9 mouse cellular contexts compared by ENCODE assay signal in genomic region chr3:146620555-146621249, GRCm38 (mm10). TPM values are rescaled to one million over a fixed set of nuclear protein-coding genes. Genes with fewer than 3 reads are reported as not detected.
DNase-seq lines count a peak whose midpoint lies in the region; ATAC-seq and TF ChIP-seq lines count a peak whose summit lies in the region.
"Had no signal": no experiment of that assay in that cellular context is flagged by ENCODE, and none has a peak within 500 bp of the region (broad histone marks: within the 10 kb centered on the region; RNA-seq: fewer than 3 reads in every experiment).

No protein-coding gene starts in this region.

- no peak for ATAC-seq in midbrain, embryonic 15.5 days (replicated peaks)
- ATAC-seq in midbrain, embryonic 16.5 days: no peak
- no peak for ATAC-seq in intestine, embryonic 16.5 days

- DNase-seq in cerebellum, adult 18-20 months: peak; percentile 82 to 85
- peak; percentile 16 to 23 for DNase-seq in heart, postnatal 14 days
- no peak for DNase-seq in ovary, postnatal 14 days (ENCODE audit: low spot score)
- DNase-seq in spleen, postnatal 10 days (ENCODE audit: low spot score in 2 of 2): no peak

- TF ChIP-seq CTCF in olfactory bulb, adult 2 months (IDR thresholded peaks at IDR 0.05; ENCODE audit: insufficient read depth, low read depth, low read length): no peak

- no peak overlapping the region for H3K4me3 ChIP-seq in midbrain, embryonic 15.5 days
- no peak overlapping the region for H3K4me3 ChIP-seq in midbrain, embryonic 16.5 days (ENCODE audit: low read depth, low read length)
- no peak overlapping the region for H3K4me3 ChIP-seq in olfactory bulb, adult 2 months (ENCODE audit: insufficient read depth, low read depth, low read length)
- no peak overlapping the region for H3K4me3 ChIP-seq in intestine, embryonic 16.5 days (ENCODE audit: low read length)
- H3K4me3 ChIP-seq: myocyte had no signal

- no peaks in the 10 kb centered on the region for H3K9me3 ChIP-seq in midbrain, embryonic 15.5 days
- H3K9me3 ChIP-seq in midbrain, embryonic 16.5 days (replicated peaks; ENCODE audit: control insufficient read depth, low read length, poor library complexity, severe bottlenecking): no peaks in the 10 kb centered on the region
- no peaks in the 10 kb centered on the region for H3K9me3 ChIP-seq in intestine, embryonic 16.5 days (ENCODE audit: control insufficient read depth, low read length)

- 84% methylated on average over 14 of the region's 14 CpGs for WGBS in midbrain, embryonic 15.5 days
- 85% methylated on average over 14 of the region's 14 CpGs for WGBS in midbrain, embryonic 16.5 days
- 40% methylated on average over 14 of the region's 14 CpGs for WGBS in olfactory bulb, adult 2 months
- 82% methylated on average over 14 of the region's 14 CpGs for WGBS in intestine, embryonic 16.5 days

- no peak for TF ChIP-seq POLR2A in olfactory bulb, adult 2 months (IDR thresholded peaks at IDR 0.05; ENCODE audit: insufficient read depth, low read depth, low read length)

- no peak overlapping the region for H3K4me2 ChIP-seq in midbrain, embryonic 15.5 days
- no peak overlapping the region for H3K4me2 ChIP-seq in midbrain, embryonic 16.5 days (ENCODE audit: low read length)
- H3K4me2 ChIP-seq in intestine, embryonic 16.5 days (ENCODE audit: low read depth, low read length): no peak overlapping the region

- 0 out of 2 replicates have a peak overlapping the region, but pooled peaks have one; percentile 15 for H3K27ac ChIP-seq in midbrain, embryonic 15.5 days
- no peak overlapping the region for H3K27ac ChIP-seq in midbrain, embryonic 16.5 days (ENCODE audit: low read length)
- H3K27ac ChIP-seq in olfactory bulb, adult 2 months (ENCODE audit: insufficient read depth, low read depth, low read length): peak overlapping the region; percentile 16; the same call in 1 of the 2 replicates
- H3K27ac ChIP-seq in intestine, embryonic 16.5 days (ENCODE audit: low read length): no peak overlapping the region

- H3K9ac ChIP-seq in midbrain, embryonic 15.5 days: no peak overlapping the region
- no peak overlapping the region for H3K9ac ChIP-seq in midbrain, embryonic 16.5 days (ENCODE audit: low read depth, low read length)
- no peak overlapping the region for H3K9ac ChIP-seq in intestine, embryonic 16.5 days (ENCODE audit: low read depth, low read length)

- H3K27me3 ChIP-seq in midbrain, embryonic 15.5 days (replicated peaks): no peaks in the 10 kb centered on the region
- no peaks in the 10 kb centered on the region for H3K27me3 ChIP-seq in midbrain, embryonic 16.5 days (ENCODE audit: control insufficient read depth, insufficient read depth, low read depth, low read length)
- H3K27me3 ChIP-seq in intestine, embryonic 16.5 days (replicated peaks; ENCODE audit: control insufficient read depth, insufficient read depth, low read length): no peaks in the 10 kb centered on the region

- no peaks in the 10 kb centered on the region for H3K4me1 ChIP-seq in midbrain, embryonic 15.5 days
- H3K4me1 ChIP-seq in midbrain, embryonic 16.5 days (ENCODE audit: control insufficient read depth, insufficient read depth, low read length): no peaks in the 10 kb centered on the region
- H3K4me1 ChIP-seq in olfactory bulb, adult 2 months (ENCODE audit: control insufficient read depth, insufficient read depth, low read length): peaks cover 9% of the 10 kb centered on the region
- no peaks in the 10 kb centered on the region for H3K4me1 ChIP-seq in intestine, embryonic 16.5 days (ENCODE audit: control insufficient read depth, insufficient read depth, low read length)

- no peaks in the 10 kb centered on the region for H3K36me3 ChIP-seq in midbrain, embryonic 15.5 days (replicated peaks)
- no peaks in the 10 kb centered on the region for H3K36me3 ChIP-seq in midbrain, embryonic 16.5 days (ENCODE audit: control insufficient read depth, insufficient read depth, low read length)
- no peaks in the 10 kb centered on the region for H3K36me3 ChIP-seq in intestine, embryonic 16.5 days (ENCODE audit: control insufficient read depth, insufficient read depth, low read length)

- intact Hi-C loops in heart, postnatal 14 days (cut with DNase I): no loop called here

RNA-seq across cellular contexts. Expression of gene Dnase2b, which starts 5.3 kb away (rescaled TPM):
- polyA plus RNA-seq in midbrain, embryonic 15.5 days (2015; fragmentation: Nextera tagmentation; extraction: Ambion mirVana): not detected in 2 replicates
- not detected in 2 replicates for polyA plus RNA-seq in midbrain, embryonic 16.5 days (2015; fragmentation: Nextera tagmentation; extraction: Ambion mirVana)
- not detected for total RNA-seq in heart, postnatal 14 days (2021)
- not detected in 2 replicates for polyA plus RNA-seq in olfactory bulb, adult 2 months (2012; ENCODE audit: insufficient read depth, insufficient read length, low replicate concordance, missing spikeins)
- 0.05 TPM in 1 of 2 replicates, not detected in the other for polyA plus RNA-seq in intestine, embryonic 16.5 days (2015; fragmentation: Nextera tagmentation; extraction: Ambion mirVana)
- polyA plus RNA-seq: myocyte had no signal

RNA-seq across cellular contexts. Expression of gene 4930503B20Rik, which starts 30.4 kb away (rescaled TPM):
- polyA plus RNA-seq in midbrain, embryonic 15.5 days (2015; fragmentation: Nextera tagmentation; extraction: Ambion mirVana): not detected in 2 replicates
- 0.09 TPM in 1 of 2 replicates, not detected in the other for polyA plus RNA-seq in midbrain, embryonic 16.5 days (2015; fragmentation: Nextera tagmentation; extraction: Ambion mirVana)
- under 1 TPM in 1 of 2 experiments, not detected in 1; 0.15 TPM for total RNA-seq in heart, postnatal 14 days (2021)
- polyA plus RNA-seq in olfactory bulb, adult 2 months (2012; ENCODE audit: insufficient read depth, insufficient read length, low replicate concordance, missing spikeins): not detected in 2 replicates
- polyA plus RNA-seq in intestine, embryonic 16.5 days (2015; fragmentation: Nextera tagmentation; extraction: Ambion mirVana): not detected in 2 replicates
- polyA plus RNA-seq: myocyte had no signal

RNA-seq across cellular contexts. Expression of gene Uox, which starts 50.5 kb away (rescaled TPM):
- 0.09 TPM in 1 of 2 replicates, not detected in the other for polyA plus RNA-seq in midbrain, embryonic 15.5 days (2015; fragmentation: Nextera tagmentation; extraction: Ambion mirVana)
- 0.09 TPM in 1 of 2 replicates, not detected in the other for polyA plus RNA-seq in midbrain, embryonic 16.5 days (2015; fragmentation: Nextera tagmentation; extraction: Ambion mirVana)
- total RNA-seq in heart, postnatal 14 days (2021): not detected
- polyA plus RNA-seq in olfactory bulb, adult 2 months (2012; ENCODE audit: insufficient read depth, insufficient read length, low replicate concordance, missing spikeins): not detected in 2 replicates
- 0.64 and 1.8 TPM in 2 replicates for polyA plus RNA-seq in intestine, embryonic 16.5 days (2015; fragmentation: Nextera tagmentation; extraction: Ambion mirVana)
- polyA plus RNA-seq: myocyte had no signal

Comparison
In these comparisons a context has a peak if more than half of its experiments do, and no peak if none do; other contexts are left out.
1. H3K27ac ChIP-seq: peak in midbrain, embryonic 15.5 days (single experiment) and olfactory bulb, adult 2 months (single experiment); none in midbrain, embryonic 16.5 days (single experiment) and intestine, embryonic 16.5 days (single experiment).
2. DNase-seq: peak in cerebellum, adult 18-20 months (2 of 2) and heart, postnatal 14 days (2 of 2); none in ovary, postnatal 14 days (single experiment) and spleen, postnatal 10 days (0 of 2).